Mouse (Mus musculus) spleen, adult 2 months (tissue): Measurements from ENCODE around the gene Tubb3.

Experiments
- CTCF ChIP-seq: fragments of 200-500 bp; IDR thresholded peaks from 2 replicates; pipeline ENCODE4 v1.5.1; 2011; ENCODE audit warnings: mild to moderate bottlenecking, inconsistent platforms; ENCODE audit not compliant: insufficient read depth, insufficient read length, insufficient replicate concordance; ENCODE audit errors: extremely low read depth
- POLR2A ChIP-seq: fragments of 200-500 bp; IDR thresholded peaks from 2 replicates; pipeline ENCODE4 v1.6.1; 2011; ENCODE audit warnings: low read depth, low read length, inconsistent platforms

DNA sequence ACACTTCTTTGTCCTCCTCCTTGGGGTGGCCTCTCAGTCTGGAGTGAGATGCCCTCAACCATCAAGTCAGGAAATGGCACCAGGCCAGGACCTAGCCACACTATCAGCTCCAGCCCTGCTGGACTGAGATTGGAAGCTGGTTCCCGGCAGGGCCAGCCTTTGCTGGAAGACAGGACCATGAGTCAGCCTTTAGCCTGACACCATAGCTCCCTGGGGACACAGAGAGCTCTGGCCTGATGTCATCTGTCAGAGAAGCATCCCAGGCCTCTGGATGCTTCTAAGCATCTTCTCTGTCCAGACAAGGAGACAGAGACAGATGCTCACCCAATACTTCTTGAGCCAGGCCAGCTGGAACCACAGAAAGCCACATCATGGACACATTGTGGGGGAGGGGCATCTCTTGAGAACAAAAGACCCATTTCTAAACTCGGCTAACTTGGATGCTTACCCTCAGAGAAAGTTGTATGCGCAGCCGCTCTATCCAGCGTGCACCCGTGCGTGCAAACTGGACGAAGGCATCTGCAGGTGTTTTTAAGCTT lies 1.1 kb upstream of the Tubb3 start:
- no peak for TF ChIP-seq POLR2A
- no peak for TF ChIP-seq CTCF
